Mouse (Mus musculus) 3T3-L1 (cell line): Measurements from ENCODE around the gene Clpx.
A peak's percentile ranks its signal among the peaks of the same experiment; 100 is the strongest.

Experiments
- DNase-seq: peaks from one replicate; pipeline ENCODE4 v3.0.0-alpha.2; 2015; ENCODE audit warnings: low read depth, low spot score

Gene Clpx

DNA sequence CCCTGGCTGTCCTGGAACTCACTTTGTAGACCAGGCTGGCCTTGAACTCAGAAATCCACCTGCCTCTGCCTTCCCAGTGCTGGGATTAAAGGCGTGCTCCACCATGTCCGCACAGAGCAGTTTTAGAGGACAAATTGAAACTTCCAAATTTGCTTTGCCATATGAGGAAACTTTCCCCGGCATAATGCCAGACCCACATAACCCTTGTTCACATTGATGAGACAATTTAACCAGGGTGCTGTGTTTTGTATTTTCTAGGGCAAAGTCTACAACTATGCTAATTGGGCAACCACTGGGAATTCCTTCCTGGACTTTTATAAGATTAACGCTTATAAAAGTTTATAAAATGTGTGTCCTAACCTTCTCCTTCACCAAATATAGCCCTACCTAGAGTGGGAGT lies 4.1 kb upstream of the Clpx start:
- DNase-seq, result no peak

DNA sequence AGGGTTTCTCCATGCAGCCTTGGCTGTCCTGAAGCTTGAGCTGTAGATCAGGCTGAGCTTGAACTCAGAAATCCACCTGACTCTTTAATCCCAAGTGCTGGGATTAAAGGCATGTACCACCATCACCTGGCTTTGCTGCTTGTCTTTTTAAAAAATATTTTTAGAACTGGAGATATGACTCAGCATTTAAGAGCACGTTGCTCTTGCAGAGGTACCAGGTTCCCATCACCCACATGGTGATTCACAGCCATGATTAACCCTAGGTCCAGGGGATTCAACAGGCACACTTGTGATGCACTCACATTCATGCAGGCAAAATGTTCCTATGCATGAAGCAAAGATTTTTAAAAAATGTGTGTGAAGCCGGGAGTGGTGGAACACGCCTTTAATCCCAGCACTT lies 1.6 kb upstream of the Clpx start:
- peak; percentile 39 for DNase-seq

DNA sequence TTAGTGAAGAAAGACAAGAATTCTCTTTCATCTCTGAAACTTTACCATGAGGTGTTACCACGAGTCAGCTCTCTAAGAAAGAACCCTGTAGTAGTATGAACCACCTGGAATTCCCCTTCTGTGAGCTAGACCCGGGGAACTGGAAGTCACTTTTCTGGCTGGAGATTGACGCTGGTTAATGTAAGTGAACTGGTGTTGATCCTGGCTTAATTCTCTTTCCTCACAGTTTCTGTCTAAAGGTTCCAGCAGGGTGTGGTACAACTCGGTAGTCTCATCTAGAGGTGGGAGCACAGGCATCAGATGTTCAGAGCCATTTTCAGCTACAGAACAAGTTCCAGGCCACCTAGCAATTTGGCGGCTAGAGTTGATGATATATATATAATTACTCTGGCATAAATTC lies 941 bp upstream of the Clpx start:
- DNase-seq, result peak; percentile 59

DNA sequence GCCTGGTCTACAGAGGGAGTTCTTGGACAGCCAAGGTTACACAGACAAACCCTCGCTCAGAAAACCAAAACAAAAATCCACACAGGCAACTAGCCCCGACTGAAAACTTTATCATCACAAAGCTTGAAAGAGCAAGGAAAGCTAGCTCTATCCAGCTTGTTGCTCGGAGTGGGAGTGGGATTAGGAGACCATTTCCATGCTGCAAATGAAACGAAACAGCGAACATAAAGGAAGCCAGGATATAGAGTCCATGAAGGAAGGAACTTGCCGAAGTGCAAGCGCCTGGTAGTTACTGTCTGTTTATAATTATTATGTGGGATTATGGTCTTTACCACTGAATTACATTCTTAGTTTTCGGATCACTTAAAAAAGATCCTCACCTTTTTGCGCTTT lies 484 bp upstream of the Clpx start:
- DNase-seq, result peak; percentile 37

DNA sequence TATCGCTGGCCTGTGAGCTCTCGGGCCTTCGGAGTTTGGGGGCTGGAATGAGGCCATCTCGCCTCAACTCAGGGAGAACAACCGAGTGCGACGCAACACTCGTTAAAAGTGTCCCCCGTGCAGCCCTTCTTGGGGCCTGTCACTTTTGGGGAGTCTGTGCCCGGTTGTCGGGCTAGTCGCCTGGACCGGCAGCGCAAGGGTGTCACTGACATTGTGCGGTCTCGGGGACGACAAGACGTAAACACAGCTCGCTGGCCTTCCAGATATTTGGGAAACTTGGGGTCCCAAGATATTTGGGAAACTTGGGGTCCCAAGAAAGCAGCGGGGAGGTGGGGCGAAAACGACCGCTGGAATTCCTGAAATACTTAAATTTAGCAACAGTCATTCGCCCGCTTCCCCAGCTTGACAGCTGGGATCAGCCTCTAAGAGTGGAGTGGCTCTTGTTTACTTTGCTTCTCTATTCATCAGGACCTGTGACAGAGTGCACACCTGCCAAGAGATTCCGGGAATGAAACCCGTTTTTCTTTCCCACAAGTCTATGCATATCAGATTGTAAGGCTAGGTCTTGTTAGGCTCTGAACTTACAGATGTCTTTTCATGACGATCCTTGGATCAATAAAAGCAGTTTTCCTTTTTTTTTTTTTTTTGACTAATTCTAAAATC lies 787 bp downstream of the Clpx start:
- DNase-seq, result peak; percentile 38

DNA sequence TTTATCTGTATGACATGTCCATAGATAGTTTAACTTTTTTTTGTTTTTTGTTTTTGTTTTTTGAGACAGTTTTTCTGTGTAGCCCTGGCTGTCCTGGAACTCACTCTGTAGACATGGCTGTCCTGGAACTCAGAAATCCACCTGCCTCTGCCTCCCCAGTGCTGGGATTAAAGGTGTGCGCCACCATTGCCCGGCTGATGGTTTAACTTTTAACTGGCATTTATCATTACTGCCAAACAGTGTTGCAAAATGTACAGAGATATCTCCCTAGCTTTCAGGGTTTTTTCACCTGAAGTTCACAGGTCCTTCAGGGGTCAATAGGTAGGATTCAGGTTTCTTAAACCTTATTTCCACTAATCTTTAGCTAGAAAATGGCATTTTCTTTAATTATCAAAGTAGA lies 3.0 kb downstream of the Clpx start:
- no peak for DNase-seq

DNA sequence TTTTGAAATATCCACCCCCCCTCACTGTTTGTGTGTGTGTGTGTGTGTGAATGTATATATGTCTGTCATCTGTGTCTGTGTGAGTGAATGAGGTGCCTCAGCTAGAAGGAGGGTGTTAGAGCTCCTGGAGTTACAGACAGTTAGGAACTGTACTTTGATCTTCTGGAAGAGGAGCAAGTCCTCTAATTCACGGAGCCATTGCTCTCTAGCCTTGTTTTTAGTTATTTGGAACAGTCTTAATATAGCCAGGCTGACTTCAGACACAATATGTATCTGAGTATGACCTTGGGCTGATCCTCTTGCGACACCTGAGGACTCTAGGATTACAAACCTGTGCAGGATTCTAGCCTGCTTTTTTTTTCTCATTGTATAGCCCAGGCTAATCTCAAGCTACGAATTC lies 4.7 kb downstream of the Clpx start:
- no peak for DNase-seq

DNA sequence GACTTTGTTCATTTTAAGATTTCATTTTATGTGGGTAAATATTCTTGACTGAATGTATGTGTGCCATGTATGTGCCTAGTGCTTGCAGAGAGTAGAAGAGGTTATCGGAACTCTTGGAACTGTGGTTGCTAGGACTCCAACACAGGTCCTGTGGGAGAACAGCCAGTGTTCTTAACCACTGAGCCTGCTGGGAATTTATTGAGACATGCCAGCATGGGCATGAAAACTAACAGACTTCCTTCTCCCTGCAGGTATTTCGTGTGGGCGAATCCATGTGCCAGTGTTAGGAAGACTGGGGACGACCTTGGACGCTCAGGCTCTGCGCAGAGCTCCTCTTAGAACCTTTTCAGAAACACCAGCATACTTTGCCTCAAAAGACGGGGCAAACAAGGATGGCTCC lies 5.6 kb downstream of the Clpx start:
- DNase-seq, result no peak

DNA sequence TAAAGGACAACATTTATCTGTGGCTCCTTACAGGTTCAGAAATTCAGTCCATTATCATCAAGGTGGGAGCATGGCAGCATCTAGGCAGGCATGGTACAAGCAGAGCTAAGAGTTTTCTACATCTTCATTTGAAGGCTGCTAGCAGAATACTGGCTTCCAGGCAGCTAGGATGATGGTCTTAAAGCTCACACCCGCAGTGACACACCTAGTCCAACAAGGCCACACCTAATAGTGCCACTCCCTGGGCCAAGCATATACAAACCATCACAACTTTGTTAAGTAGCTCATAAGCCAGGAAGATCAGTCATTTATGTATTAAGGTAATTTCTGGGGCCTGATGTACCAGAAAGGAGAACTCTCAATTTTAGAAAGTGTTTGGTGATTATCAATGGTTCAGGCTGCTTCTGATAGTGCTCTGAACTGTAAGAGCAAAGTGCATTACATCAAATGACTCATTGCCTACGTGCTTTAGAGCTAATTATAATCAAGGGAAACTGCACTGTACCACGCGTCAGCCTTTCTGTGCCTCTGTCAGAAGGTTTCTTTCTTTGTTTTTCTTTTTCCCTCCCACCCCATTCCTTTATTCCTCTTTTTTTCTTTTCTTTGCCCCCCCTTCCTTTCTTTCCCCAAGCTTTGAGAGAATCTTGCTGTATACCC lies 8.4 kb downstream of the Clpx start:
- DNase-seq, result no peak

DNA sequence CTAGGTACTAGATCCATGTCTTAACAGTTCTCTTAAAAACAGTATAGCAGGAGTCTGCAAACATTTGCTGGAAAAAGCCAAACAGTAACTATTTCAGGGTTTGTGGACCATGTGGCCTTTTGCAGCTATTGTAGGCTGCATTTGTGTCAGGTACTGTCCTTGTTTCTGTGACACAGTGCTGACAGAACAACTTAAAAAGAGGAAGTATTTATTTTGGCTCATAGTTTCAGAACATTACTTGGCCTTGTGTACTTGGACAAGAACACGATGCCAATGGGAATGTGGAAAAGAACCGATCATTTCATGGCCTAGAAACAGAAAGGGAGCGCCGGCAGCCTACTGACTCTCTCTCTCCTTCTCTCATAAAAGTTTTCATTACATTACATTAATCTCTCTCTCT lies 9.5 kb downstream of the Clpx start:
- no peak for DNase-seq

DNA sequence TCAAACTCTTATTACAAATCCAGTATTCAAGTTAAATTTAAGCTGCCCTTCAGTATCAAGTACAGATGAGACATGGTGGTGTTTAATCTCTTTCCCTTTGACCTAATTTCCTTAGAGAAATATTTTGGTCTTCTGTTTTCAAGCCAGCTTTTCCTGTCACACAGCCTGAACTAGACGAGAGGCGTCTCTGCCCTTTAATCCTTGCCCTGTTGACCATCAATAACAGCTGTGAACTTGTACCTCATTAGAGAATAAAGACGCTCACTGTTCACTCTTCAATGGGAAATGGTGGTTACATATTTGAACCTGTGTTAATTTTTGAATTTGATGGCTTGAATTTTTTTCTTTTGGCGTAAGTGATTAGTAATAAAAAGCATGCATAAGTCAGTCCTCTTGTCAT lies 10.2 kb downstream of the Clpx start:
- no peak for DNase-seq

DNA sequence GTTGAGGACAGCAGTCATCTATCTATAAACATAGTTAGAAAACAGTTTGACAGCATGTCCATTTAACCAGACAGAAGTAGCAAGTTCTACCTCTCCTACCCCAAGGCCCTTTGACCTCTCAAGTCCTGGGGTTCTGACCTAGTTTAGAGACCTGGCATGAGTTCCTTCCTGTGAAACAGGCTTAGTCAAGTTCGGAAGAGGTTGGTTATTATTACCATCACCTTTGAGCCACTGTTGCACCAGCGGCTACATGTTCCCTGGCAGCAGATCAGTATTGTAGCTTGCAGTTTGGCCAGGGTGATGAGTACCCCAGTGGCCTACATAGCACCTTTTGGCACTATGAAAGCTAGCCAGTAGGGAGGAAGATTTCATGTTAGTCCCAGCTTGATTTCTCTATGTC lies 12.6 kb downstream of the Clpx start:
- DNase-seq, result no peak

DNA sequence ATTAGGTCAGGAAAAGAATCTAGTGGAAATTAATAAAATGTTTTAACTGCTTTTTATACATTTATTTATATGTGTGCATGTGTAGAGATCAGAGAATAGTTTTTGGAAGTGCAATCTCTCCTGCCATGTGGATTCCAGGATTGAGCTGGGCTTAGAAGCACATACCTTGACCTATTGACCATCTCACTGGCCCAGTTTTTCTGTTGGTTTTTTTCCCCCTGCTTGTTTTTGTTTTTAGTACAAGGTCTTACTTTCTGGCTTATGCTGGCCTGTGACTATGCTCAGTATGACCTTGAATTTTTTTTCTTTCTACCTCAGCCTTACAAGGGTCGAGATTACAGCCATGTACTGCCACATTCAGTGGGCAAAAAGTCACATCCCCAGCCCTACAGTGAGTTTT lies 14.0 kb downstream of the Clpx start:
- DNase-seq, result no peak

DNA sequence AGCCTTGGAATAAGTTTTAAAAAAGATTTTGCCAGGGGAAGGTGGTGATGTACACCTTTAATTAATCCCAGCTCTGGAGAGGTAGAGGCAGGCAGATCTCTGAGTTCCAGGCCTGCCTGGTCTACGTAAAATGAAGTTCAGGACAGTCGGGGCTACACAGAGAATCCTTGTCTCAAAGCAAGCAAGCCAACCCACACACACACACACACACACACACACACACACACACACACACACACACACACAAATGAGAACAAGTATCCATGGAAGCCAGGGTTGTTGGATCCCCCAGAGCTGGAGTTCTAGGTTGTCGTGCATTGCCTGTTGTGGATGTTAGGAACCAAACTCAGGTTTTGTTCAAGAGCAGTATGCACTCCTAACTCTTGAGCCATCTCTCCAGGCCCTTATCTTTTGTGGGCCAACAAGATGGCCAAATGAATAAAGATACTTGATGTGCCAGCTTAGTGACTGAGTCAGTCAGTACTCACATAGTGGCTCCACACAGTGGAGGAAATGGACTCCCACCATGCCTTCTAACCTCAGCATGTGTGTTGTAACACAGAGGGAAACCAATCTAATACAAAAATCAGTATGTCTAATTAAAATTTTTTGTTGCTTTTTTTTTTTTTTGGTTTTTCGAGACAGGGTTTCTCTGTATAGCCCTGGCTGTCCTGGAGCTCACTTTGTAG lies 18.8 kb downstream of the Clpx start:
- DNase-seq, result no peak

DNA sequence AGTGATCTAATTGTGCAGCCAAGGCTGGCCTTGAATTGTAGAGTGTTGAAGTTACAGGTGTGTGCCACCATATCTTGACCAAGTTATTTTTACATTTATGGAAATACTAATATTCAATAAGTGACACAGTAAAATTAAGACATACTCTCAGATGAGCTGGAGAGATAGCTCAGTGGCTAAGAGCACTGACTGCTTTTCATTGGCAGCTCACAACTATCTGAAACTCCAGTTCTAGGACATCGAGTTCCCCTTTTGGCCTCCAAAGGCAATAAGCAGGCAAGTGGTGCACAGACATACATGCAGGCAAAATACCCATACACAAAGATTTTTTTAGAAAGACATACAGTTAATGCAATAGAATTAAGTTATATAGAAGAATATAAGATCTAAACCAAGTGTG lies 19.8 kb downstream of the Clpx start:
- no peak for DNase-seq

DNA sequence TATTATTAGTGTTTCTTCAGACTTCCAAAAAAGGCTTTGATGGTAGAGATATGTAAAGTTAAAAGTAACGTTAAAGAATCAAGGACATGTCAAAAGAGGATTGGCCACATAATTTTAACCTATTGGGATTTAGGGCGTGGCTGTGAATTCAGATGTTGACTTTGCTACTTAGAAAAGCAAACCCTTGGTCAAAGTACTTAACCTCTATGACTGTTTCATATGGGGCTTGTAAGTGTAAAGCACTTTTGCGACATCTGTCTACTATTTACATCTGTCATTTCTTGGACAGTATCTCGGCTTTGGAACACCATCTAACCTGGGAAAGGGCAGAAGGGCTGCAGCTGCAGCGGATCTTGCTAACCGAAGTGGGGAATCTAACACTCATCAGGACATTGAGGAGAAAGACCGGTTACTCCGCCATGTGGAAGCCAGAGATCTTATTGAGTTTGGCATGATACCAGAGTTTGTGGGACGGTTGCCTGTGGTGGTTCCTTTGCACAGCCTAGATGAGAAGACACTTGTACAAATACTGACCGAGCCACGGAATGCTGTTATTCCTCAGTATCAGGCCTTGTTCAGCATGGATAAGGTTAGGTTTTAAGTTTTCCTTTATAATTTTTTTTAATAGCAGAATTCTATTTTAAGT lies 28.3 kb downstream of the Clpx start:
- no peak for DNase-seq

DNA sequence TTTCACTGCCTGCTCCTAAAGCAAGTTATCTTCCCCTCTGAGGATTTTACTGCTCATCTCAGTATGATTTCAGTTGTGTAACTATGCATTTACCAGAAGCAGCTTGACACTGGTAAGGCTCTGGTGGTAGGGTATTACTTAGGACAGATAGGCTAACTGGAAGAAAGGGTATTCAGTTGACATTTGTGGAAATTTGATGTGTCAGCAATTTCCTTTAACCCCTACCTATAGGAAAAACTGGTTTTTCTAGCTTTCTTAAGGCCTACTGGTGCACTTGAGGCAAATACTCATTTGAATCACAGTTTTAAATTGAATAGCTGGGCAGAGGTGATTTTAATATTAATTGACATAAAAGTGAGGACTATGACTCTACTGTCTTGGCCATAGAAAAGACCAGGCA lies 31.9 kb downstream of the Clpx start:
- DNase-seq, result no peak

DNA sequence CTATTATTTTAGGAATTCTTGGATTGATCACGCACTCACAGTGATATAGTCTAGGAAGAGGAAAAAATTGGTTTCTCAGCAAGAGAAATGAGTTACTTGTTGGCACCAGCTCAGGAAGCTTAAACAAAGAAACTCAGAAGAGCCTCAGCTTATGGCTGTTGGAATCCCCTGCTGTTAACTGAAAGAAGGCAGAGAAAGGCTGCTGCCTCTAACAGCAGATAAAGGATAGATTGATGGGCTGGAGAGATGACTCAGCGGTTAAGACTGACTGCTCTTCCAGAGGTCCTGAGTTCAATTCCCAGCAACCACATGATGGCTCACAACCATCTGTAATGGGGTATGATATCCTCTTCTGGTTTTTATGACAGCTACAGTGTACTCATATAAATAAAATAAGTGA lies 33.3 kb downstream of the Clpx start:
- peak; percentile 53 for DNase-seq

DNA sequence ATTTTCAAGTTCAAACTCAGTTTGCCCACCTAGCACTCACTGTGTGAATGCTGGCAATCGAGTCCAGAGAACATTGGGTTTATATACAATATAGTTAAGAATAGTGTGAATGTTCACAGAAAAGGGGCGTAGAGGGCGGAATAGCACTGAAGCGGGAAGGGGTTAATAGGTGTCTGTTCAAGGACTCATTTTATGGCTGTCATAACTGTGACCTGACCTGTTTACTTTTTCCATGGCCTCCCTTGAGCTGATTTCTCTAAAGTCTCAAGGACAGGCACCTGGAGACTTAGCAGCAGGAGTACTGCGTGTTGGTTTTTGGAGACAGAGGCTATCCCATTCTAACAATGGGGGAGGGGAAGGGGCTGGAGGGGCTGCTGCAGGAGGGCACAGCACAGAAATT lies 39.9 kb downstream of the Clpx start:
- no peak for DNase-seq

DNA sequence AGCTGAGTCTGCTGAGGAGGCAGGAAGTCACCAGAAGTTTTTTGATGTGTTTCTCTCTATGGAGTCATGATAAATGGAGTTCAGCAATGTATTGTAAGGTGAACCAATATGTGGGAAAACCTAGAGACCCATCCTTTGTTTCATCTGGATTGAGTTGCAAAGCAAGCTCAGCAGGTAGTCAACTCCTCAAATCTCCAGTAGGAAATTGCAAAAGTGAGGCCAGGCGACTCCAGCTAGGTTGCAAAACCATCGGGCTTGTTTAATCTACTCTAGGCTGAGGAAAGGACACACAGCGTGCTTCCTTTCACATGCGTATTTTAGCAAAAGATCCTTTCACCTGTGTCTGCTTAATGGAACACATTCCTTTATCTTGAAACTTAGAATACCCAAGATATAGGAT lies 45.1 kb downstream of the Clpx start:
- no peak for DNase-seq

DNA sequence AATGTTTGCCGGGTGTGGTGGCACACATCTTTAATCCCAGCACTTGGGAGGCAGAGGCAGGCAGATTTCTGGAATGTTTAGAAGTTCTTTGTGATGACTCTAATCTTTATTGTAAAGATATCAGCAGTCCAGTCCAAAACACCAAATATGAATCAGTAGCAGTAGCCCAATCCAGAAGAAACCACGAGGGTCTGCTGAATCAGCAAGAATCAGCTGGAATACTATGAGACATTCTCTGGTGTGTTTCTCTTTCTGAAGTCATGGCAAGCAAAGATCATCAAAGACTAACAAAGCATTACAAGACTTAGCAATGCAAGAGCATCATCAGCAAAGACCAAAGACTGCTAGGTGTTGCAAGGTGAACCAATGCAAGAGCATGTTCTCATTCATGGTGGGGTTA lies 46.4 kb downstream of the Clpx start:
- peak; percentile 5 for DNase-seq

DNA sequence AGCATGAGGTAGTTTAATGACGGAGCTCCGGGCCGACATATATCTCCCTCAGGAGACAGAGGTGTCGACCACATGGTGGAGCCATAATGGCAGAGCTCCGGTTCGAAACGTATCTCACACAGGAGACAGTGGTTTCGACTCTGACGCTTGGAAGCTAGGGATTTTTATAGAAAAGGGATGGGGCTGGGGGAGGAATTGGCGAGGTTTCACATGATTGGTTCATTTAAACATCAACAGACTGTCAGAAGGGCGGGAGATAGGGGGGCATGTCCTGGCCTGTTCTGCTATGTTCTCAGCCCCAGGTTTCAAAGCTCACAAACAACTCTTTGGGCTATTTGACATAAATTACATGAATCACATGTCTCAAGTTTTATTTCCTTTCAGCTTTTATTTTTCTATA lies 51.4 kb downstream of the Clpx start:
- DNase-seq, result peak; percentile 30
